Mouse (Mus musculus) cerebellum, adult 9-11 months (tissue): ENCODE measurements around the gene Dok5.

Source experiments
- DNase-seq: peaks from one replicate; pipeline ENCODE4 v3.0.0; 2022

Dok5 gene

DNA sequence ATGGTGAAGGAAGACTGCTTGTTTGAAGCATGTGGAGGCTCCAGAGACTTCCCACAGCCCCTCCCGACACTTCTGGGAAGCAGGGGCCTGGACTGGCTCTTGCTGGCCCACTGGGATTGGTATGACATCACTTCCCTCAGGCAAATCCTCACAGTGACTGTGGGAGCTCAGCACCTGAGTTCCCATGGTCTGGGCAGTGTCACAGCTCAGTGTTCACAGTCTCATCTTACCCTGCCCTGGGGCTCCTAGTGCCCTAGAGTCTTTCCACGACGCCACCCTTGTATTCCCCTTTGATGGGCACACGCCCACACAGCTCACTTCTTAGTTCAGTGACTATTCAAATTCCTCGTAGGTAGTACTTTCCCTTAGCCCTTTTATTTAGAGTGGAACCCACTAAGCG is 71.4 kb downstream of the Dok5 start:
- DNase-seq, result no peak

DNA sequence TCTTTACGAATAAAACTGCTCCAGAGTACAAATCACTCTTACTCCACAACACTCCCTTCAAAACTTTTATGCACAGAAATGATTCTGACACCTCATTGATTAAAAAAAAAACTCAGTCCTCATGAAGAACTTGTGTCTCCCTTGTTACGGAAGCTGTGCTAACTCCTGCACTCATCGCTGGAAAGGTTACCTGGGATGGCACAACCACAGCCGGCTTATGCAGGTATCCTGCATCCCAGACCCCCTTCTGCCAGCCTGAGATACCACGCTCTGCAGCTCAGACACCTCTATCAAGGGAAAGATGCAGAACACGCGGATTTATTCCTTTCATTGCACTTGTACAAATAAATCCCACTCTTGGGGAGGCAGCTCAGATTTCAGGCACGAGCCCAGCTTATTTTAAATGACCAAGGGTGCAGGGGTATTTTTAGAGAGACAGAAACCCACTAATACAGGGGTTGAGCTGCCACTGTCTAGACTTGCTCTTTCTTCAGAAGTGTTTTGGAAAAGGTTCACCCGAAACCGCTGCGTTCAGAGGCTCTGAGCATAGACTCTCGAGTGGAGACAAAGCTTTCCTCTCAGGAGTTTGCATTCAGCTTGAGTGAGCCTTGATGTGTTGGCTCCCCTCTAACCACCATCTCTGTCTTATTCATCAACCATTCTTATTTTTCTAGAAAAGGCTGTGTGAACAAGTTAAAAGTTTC is 76.1 kb downstream of the Dok5 start:
- DNase-seq, result no peak

GRCm38 (mm10) chr2:170808259-170808789 is 76.7 kb downstream of the Dok5 start:
- no peak for DNase-seq

DNA sequence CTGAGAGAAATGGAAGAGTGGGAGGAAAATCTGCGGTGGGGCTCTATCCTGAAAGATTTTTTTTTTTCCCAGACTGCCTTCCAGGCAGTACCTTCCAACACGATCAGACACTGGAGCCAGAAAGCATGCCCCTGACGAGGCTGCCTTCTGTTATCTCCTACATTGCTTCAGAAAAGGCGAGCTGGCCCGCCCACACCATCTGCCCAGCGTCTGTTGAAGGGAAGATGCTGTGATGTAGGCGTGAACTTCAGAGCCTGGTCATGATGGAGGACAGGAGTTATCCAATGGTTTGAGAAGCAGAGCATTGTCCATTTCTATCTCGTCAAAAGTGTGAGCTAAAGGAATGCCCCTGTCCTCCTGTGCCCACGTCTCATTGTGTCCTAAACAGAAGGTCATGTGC is 79.7 kb downstream of the Dok5 start:
- DNase-seq, result peak; percentile 96

DNA sequence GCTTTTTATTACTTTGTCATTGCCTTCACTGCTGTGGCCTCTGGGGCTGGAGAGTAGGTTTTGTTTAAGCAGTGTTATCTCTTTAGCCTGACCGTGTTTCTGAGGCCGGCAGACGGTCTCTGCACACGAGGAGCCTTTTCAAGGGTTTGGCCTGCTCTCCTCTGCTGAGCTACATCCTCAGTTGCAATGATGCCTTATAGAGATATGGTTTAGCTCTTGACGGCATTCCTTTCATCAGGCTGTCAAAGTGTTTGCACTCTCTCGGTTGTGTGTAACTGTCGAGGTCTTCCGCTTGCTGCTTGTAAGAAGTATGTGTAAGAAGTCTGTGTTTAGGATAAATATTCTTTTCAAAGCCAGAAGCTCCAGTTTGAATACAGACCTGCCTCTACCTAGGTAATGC is 84.7 kb downstream of the Dok5 start:
- no peak for DNase-seq

DNA sequence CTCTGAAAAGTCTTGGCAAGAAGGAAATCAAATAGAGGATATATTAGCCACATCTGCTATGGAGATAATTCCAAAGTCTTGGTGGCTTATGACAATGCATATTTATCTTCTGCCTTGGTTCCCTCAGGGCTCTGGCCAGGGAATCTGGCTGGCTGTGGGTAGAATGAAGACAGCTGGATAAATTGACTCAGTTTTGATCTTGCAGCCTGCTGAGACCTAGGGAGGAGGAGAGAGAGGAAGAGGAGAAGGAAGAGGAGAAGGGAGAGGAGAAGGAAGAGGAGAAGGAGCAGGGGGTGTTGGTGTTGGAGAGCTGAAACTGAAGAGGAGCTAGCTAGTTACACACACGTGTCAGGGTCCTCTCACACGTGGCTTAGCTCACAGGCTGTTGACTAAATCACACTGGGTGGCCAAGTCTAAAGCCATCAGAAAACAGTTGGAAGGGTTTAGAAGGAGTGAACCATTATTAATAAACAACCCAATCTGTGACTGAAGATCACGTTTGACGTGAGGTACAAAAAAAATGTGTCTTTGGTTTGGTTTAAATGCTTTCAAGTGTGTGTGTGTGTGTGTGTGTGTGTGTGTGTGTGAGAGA is 85.6 kb downstream of the Dok5 start:
- no peak for DNase-seq

DNA sequence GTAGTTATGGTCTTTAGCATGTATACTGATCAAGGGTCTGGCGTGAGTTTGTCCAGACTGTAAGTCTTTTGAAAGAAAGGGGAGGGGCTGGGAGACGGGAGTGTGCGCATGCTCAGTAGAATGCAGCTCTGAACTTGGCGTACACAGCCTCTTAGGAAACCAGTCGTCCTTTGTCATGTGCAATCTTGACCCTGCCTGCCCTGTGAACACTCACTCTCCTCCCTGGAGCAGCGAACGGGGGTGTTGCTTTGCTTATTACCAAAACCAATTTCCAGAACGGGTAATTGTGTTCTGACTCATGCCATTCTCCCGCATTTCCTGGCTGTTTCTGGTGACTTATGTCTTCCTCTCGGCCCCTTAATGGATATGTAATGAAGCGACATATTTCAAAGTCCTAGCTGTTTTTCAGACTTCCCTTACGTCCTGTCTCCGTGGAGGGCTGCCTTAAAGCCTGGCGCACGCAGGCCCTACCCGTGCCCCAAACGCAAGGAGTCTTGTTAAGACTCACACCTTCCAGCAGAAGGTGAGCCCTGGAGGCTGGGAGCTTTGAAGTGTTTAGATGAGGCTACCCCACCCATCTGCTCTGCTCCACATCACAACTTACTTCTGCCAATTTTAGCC is 95.3 kb downstream of the Dok5 start:
- DNase-seq, result no peak

GRCm38 (mm10) chr2:170828757-170829156 is 97.2 kb downstream of the Dok5 start:
- no peak for DNase-seq

DNA sequence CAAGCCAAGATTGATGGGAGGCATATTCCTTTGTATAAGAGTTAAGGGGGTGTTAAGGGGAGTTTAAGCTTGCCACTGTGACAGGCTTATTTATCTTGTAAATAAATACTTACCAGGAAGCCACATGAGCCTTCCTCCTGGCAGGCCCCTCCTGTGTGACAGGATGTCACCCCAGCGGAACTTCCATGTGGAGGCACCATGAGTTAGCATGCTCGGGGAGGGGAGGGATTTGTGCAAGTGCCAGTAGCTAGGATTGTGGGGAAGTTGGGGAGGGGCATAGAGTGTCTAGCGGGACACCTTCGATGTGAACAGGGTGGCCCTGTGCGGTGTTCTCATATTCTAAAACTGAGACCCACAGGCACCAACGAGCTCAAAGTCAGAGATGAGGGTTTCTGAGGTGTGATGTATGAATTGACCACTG is 97.6 kb downstream of the Dok5 start:
- no peak for DNase-seq

GRCm38 (mm10) chr2:170829988-170830387 is 98.4 kb downstream of the Dok5 start:
- no peak for DNase-seq

DNA sequence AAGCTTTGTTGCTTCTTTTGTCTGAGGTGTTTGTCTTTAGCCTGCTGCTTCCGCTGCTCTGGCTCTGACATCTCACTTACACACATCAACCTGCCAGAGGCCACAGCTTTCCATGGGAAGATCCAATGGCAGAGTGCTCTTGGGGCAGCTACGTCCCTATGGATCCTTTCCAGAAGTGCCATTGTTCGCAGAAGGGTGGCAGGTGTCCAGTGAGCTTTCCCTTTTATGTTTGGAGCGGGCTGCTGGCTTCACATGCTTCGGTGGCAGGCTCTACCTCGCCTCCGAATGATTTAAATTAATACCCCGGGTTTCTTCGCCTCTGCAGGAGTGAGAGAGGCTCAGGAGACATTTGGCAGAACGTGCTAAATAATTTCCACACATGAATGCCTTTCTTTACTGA is 105.3 kb downstream of the Dok5 start:
- peak; percentile 75 for DNase-seq

GRCm38 (mm10) chr2:170837363-170837762 is 105.8 kb downstream of the Dok5 start:
- no peak for DNase-seq

- no peak for DNase-seq
Measured at GRCm38 (mm10) chr2:170837824-170838557, 106.4 kb downstream of the Dok5 start.

DNA sequence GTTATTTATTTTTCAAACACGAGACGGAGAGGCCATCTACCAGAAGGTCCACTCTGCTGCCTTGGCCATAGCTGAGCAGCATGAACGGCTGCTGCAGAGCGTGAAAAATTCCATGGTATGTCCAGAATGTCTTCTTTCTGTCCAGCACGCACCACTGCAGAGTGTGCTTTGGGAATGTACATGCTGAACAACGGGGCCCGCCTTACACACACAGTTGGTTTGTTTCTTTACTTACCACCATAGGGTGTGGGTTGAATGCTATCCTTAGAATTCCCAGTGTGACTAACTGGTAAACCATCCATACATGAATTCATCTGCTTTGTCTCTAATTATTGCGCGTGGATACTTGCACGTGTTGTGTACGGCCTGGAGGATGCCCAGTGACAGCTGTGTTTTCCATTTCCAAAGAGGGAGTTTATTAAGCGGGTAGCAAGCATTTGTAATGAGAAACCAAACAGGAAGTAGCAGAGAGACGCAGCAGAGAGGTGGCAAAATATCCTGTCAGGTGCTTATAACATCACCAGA is 109.9 kb downstream of the Dok5 start:
- DNase-seq, result no peak

GRCm38 (mm10) chr2:170845511-170845910 is 113.9 kb downstream of the Dok5 start:
- no peak for DNase-seq

- DNase-seq, result no peak
Measured at GRCm38 (mm10) chr2:170850058-170850457, 118.5 kb downstream of the Dok5 start.

GRCm38 (mm10) chr2:170852337-170852736 is 120.7 kb downstream of the Dok5 start:
- no peak for DNase-seq

GRCm38 (mm10) chr2:170855210-170855609 is 123.6 kb downstream of the Dok5 start:
- no peak for DNase-seq

DNA sequence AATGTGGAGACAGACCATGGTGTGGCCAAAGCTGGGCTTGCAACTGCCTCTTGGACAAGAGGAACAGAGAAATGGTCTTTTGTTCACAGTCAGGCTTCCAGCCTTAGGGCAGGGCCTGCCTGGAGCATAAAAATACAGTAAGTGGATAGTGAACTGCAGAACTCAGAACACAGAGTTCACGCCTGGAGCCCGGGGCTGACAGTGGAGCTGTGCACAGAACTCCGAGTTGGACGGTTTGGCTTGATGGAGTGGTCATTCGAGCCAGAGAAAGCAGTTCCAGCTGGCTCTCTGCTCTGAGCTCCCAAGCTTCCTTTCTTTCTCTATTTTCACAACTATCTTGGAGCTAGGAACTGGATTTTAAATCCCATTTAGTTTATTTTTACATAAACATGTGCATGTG is 124.5 kb downstream of the Dok5 start:
- no peak for DNase-seq

DNA sequence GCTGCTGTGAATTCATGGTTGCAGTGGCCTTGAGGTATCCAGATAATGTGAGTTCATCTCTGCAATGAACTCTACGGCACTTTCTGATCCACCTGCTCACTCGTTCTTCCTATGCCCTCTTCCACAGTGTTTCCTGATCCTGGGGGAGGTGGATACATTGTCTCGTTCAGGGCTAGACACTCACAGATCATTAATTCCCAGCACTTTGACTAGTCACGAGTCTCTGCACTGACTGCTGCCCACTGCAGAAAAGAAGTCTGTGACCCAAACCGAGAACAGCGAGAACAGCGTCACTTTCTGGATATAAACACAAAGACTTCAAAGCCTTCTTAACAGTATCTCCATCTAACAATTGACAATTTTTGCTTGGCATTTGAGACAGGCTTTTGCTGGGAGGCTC is 125.9 kb downstream of the Dok5 start:
- DNase-seq, result no peak

GRCm38 (mm10) chr2:170858640-170859039 is 127.0 kb downstream of the Dok5 start:
- DNase-seq, result no peak

GRCm38 (mm10) chr2:170860576-170860975 is 129.0 kb downstream of the Dok5 start:
- DNase-seq, result no peak

- DNase-seq, result no peak
Measured at GRCm38 (mm10) chr2:170862799-170863198, 131.2 kb downstream of the Dok5 start.
